Mouse (Mus musculus) T-helper 2 cell (primary cell): ENCODE data around the gene Plcb4.

ENCODE experiments used
- in situ Hi-C: fragments of 300-600 bp; cut with MboI, MseI; formaldehyde crosslinking; loops from one replicate; pipeline ENCODE4 v1.15.1; 2025; ENCODE audit warnings: high pct_unique_total_duplicates

Plcb4 gene

GRCm38 (mm10) chr2:135851964-135852363 lies 193.2 kb downstream of the Plcb4 start:
- in situ Hi-C loops, result no loop called here

- in situ Hi-C loops, result no loop called here
These were observed 194.3 kb downstream of the Plcb4 start for GRCm38 (mm10) chr2:135853085-135853484.

- in situ Hi-C loops, result no loop called here
These were observed 195.2 kb downstream of the Plcb4 start for GRCm38 (mm10) chr2:135854059-135854458.

- in situ Hi-C loops, result no loop called here
These were observed 197.2 kb downstream of the Plcb4 start for GRCm38 (mm10) chr2:135855890-135856490.

GRCm38 (mm10) chr2:135856826-135857225 lies 198.0 kb downstream of the Plcb4 start:
- in situ Hi-C loops, result no loop called here

GRCm38 (mm10) chr2:135861531-135862488 lies 203.0 kb downstream of the Plcb4 start:
- in situ Hi-C loops, result no loop called here

- in situ Hi-C loops, result no loop called here
These were observed 203.9 kb downstream of the Plcb4 start for GRCm38 (mm10) chr2:135862489-135863390.

GRCm38 (mm10) chr2:135863391-135864076 lies 204.7 kb downstream of the Plcb4 start:
- in situ Hi-C loops, result no loop called here

GRCm38 (mm10) chr2:135866421-135866820 lies 207.6 kb downstream of the Plcb4 start:
- in situ Hi-C loops, result no loop called here

- in situ Hi-C loops, result no loop called here
These were observed 208.0 kb downstream of the Plcb4 start for GRCm38 (mm10) chr2:135866838-135867237.

- in situ Hi-C loops, result no loop called here
These were observed 210.8 kb downstream of the Plcb4 start for GRCm38 (mm10) chr2:135869637-135870036.

GRCm38 (mm10) chr2:135873146-135873545 lies 214.3 kb downstream of the Plcb4 start:
- in situ Hi-C loops, result no loop called here

GRCm38 (mm10) chr2:135873761-135874160 lies 214.9 kb downstream of the Plcb4 start:
- in situ Hi-C loops, result no loop called here

GRCm38 (mm10) chr2:135875549-135875948 lies 216.7 kb downstream of the Plcb4 start:
- in situ Hi-C loops, result loop anchor here (25.0 kb wide), 1 partner anchor 213 kb away; the partner anchor contains the start of gene Plcb4

- in situ Hi-C loops, result loop anchor here (25.0 kb wide), 1 partner anchor 217 kb away; the partner anchor contains the start of gene Plcb4
These were observed 220.5 kb downstream of the Plcb4 start for GRCm38 (mm10) chr2:135879356-135879755.

GRCm38 (mm10) chr2:135880269-135880760 lies 221.5 kb downstream of the Plcb4 start:
- in situ Hi-C loops, result loop anchor here (25.0 kb wide), 1 partner anchor 218 kb away; the partner anchor contains the start of gene Plcb4

GRCm38 (mm10) chr2:135883359-135883758 lies 224.5 kb downstream of the Plcb4 start:
- in situ Hi-C loops, result loop anchor here (25.0 kb wide), 1 partner anchor 221 kb away; the partner anchor contains the start of gene Plcb4

- in situ Hi-C loops, result loop anchor here (25.0 kb wide), 1 partner anchor 222 kb away; the partner anchor contains the start of gene Plcb4
These were observed 225.8 kb downstream of the Plcb4 start for GRCm38 (mm10) chr2:135884534-135885180.

- in situ Hi-C loops, result loop anchor here (25.0 kb wide), 1 partner anchor 223 kb away; the partner anchor contains the start of gene Plcb4
These were observed 226.8 kb downstream of the Plcb4 start for GRCm38 (mm10) chr2:135885607-135886006.
